Mouse (Mus musculus): ENCODE results near the gene Nfil3. TPM values are rescaled to one million over a fixed set of nuclear protein-coding genes. Genes with fewer than 3 reads are reported as not detected.

Gene Nfil3
- total and polyA plus RNA-seq, 3 experiments, result 0.35 to 0.93 TPM; not detected in 1

DNA sequence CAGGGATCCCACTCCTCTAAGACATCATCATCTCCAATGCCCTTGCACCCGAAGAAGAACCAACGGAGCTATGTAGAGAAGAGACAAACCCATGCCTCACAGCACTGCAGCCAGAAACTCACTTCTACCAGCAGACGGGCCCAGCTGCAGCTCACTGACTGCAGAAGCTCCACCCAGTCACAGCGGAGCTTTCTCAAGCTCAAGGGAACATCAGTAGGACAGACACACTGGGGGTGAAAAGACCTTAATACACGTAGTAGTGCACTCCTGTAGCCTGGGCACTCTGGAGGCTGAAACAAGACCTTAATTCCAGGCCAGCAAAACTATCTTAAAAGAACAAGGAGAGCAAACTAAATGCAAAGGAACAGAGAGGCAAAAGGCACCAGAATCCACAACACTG is 56.4 kb downstream of the Nfil3 start:
- H3K9ac ChIP-seq (ENCODE audit: control insufficient read depth, low read depth, low read length, poor library complexity, severe bottlenecking), result no peak overlapping the region
- peaks cover 0 to 11% of the 10 kb centered on the region in 2 experiments; a peak in 3 of 4 replicates for H3K4me1 ChIP-seq (ENCODE audit: control insufficient read depth in 1 of 2, insufficient read depth in 2 of 2, low read length in 2 of 2)
- peaks cover 0 to 5% of the 10 kb centered on the region in 2 experiments; a peak in 1 of 4 replicates for H3K36me3 ChIP-seq (ENCODE audit: control insufficient read depth in 1 of 2, insufficient read depth in 2 of 2, low read length in 2 of 2)

DNA sequence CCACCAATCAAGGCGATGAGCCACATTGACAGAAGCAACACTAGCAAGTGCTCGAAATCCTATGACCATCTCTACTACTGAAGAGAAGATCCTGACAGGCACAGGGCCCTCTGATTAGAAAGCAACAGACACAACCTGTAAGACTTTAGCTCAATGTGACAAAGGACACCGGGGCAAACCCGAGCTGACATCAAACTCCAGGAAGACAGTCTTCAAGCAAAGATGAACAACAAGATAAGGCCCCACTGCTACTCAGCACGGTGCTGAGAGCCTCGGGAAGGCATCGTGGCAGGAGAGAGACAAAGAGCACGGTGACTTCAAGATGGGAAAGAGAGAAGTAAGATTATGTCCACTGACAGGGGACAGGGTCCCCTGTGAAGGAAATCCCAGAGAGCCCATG is 58.9 kb downstream of the Nfil3 start:
- TF ChIP-seq POLR2AphosphoS2 (IDR thresholded peaks at IDR 0.05; ENCODE audit: low read length) (no peak), MAZ (IDR thresholded peaks at IDR 0.05; ENCODE audit: low read depth, low read length) (no peak), MAFK (IDR thresholded peaks at IDR 0.05; ENCODE audit: borderline replicate concordance, low read depth, low read length) (no peak), MYB (IDR thresholded peaks at IDR 0.05; ENCODE audit: low read depth, low read length) (no peak), SIN3A (IDR thresholded peaks at IDR 0.05; ENCODE audit: low read length) (no peak), ETS1 (IDR thresholded peaks at IDR 0.05; ENCODE audit: low read depth, low read length) (no peak), ZNF384 (IDR thresholded peaks at IDR 0.05; ENCODE audit: low read depth, low read length) (no peak), CHD2 (IDR thresholded peaks at IDR 0.05; ENCODE audit: low read length) (no peak), KAT2A (conservative IDR thresholded peaks at IDR 0.05; ENCODE audit: low read depth, low read length) (no peak), RAD21 (IDR thresholded peaks at IDR 0.05; ENCODE audit: low read depth, low read length) (no peak)
- no peak overlapping the region for H3K27ac ChIP-seq (ENCODE audit: control insufficient read depth, low read depth, low read length)
- H3K4me3 ChIP-seq (ENCODE audit: control insufficient read depth in 1 of 2, insufficient read depth in 1 of 2, low read depth in 2 of 2, low read length in 2 of 2), result no peak overlapping the region
- no peaks in the 10 kb centered on the region; a peak in 1 of 4 replicates for H3K36me3 ChIP-seq (ENCODE audit: control insufficient read depth in 1 of 2, insufficient read depth in 2 of 2, low read length in 2 of 2)
- H3K9ac ChIP-seq (ENCODE audit: control insufficient read depth, low read depth, low read length, poor library complexity, severe bottlenecking), result no peak overlapping the region
- DNase-seq (ENCODE audit: low read depth, low spot score), result no peak
- H3K9me3 ChIP-seq (replicated peaks; ENCODE audit: insufficient read depth, low read length), result no peaks in the 10 kb centered on the region
- peaks cover 0 to 4% of the 10 kb centered on the region in 2 experiments; a peak in 1 of 4 replicates for H3K4me1 ChIP-seq (ENCODE audit: control insufficient read depth in 1 of 2, insufficient read depth in 2 of 2, low read length in 2 of 2)
- no peaks in the 10 kb centered on the region for H3K27me3 ChIP-seq (ENCODE audit: control insufficient read depth in 1 of 2, insufficient read depth in 2 of 2, low read length in 2 of 2)
- H3K79me2 ChIP-seq (ENCODE audit: control insufficient read depth, insufficient read depth, low read length, poor library complexity), result peaks cover 6% of the 10 kb centered on the region; the same call in 1 of the 2 replicates

More for the DNA sequence above, 56.4 kb downstream of the Nfil3 start:
- no peaks in the 10 kb centered on the region for H3K9me3 ChIP-seq (replicated peaks; ENCODE audit: insufficient read depth, low read length)
- no peak overlapping the region for H3K4me3 ChIP-seq (ENCODE audit: control insufficient read depth in 1 of 2, insufficient read depth in 1 of 2, low read depth in 2 of 2, low read length in 2 of 2)
- DNase-seq (ENCODE audit: low read depth, low spot score), result no peak
- H3K79me2 ChIP-seq (ENCODE audit: control insufficient read depth, insufficient read depth, low read length, poor library complexity), result peaks cover 7% of the 10 kb centered on the region
- TF ChIP-seq HCFC1 (IDR thresholded peaks at IDR 0.05; ENCODE audit: low read depth, low read length) (no peak), EP300 (IDR thresholded peaks at IDR 0.05; ENCODE audit: low read depth in 1 of 2, low read length in 2 of 2) (no peak), MEF2A (IDR thresholded peaks at IDR 0.05; ENCODE audit: extremely low read depth, insufficient replicate concordance, low read depth, low read length, poor library complexity, severe bottlenecking) (no peak), SMC3 (IDR thresholded peaks at IDR 0.05; ENCODE audit: low read depth, low read length) (no peak), MAFK (IDR thresholded peaks at IDR 0.05; ENCODE audit: borderline replicate concordance, low read depth, low read length) (no peak), POLR2AphosphoS2 (IDR thresholded peaks at IDR 0.05; ENCODE audit: low read length) (no peak), RAD21 (IDR thresholded peaks at IDR 0.05; ENCODE audit: low read depth, low read length) (no peak), UBTF (IDR thresholded peaks at IDR 0.05; ENCODE audit: borderline replicate concordance, insufficient read depth, low read depth, low read length) (no peak), TAL1 (IDR thresholded peaks at IDR 0.05; ENCODE audit: low read length) (no peak), ZC3H11A (IDR thresholded peaks at IDR 0.05; ENCODE audit: low read depth, low read length) (no peak), CHD1 (IDR thresholded peaks at IDR 0.05; ENCODE audit: low read depth, low read length) (no peak)
- H3K27me3 ChIP-seq (ENCODE audit: control insufficient read depth in 1 of 2, insufficient read depth in 2 of 2, low read length in 2 of 2), result no peaks in the 10 kb centered on the region
- no peak overlapping the region for H3K27ac ChIP-seq (ENCODE audit: control insufficient read depth, low read depth, low read length)
